Mouse (Mus musculus): ENCODE data around the gene Nek9.

The Nek9 gene

DNA sequence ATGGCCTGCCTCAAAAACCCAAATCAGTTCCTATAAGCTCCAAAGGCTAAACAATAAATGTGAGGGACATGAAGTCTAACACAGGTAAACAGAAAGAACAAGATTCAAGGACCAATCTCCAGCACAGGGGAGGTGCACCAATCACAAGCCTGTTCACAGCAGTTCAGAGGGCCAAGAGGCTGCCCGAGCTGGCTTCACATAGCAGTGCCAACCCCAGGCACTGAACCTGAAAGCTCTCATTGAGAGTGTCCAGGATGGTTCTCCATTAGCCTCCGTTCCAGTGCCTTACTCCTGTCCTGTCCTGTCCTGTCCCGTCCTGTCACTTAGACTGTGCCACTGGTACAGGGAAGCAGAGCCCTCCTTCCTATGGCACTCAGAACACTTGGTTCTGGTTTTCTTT, 8.0 kb upstream of the Nek9 start:
- no peak for DNase-seq (ENCODE audit: inconsistent age in 2 of 2, low spot score in 1 of 2)

DNA sequence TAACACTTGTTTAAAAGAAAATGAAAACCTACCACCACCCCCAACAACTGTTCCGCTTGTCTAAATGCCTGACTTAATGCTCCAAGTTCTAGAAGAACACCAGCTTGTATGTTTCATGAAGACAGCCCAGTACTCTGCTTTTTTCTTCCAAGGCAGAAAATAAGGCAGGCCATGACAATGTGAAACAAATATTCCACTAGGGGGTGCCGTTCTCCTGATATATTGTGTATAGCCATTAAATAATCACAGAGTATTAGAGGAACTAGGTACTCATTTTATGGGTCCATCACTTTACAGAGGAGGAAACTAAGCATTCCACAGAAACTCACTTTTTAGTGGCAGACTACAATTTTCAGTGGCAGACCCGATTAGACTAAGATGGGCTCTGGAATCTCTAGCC, 7.2 kb upstream of the Nek9 start:
- peak in 1 of 2 experiments; percentile 89 for DNase-seq (ENCODE audit: inconsistent age in 2 of 2, low spot score in 1 of 2)

DNA sequence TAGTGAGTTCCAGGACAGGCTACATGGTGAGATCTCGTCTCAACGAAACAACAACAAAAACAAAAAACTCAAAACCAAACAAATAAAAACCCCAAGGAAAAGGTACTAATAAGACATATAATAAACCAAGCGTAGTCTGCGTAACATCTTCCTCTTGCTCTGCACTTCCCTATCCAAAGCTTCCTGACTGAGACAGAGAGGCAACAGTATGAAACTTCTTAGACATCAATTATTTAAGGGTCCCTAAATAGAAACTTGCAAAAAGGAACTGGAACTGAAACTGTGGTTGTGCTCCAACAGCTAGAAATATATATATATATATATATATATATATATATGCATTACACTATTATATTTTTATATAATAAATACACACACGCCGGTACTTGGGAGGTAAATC, 6.4 kb upstream of the Nek9 start:
- no peak for DNase-seq (ENCODE audit: inconsistent age in 2 of 2, low spot score in 1 of 2)

- no peak for DNase-seq (ENCODE audit: inconsistent age in 2 of 2, low spot score in 1 of 2)
Measured at GRCm38 (mm10) chr12:85344252-85344651, 5.1 kb upstream of the Nek9 start.

DNA sequence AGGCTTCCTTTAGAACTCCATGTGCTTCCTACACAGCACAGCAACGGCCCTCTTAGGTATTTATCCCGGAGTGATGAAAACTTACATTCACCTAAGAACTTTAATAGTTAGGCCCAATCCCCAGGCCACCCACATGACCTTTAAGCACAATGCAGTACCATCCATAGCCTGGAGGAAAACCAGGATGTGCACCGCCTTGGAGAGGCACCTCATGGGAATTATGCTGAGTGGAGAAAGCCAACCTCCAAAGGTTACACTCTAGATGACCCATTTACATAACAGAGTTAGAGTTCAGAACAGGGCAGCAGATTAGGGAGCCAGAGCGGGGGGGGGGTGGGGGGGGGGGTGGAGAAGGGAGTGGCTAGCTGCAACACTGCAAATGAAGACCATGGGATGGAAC, 3.1 kb upstream of the Nek9 start:
- no peak for DNase-seq (ENCODE audit: inconsistent age in 2 of 2, low spot score in 1 of 2)

DNA sequence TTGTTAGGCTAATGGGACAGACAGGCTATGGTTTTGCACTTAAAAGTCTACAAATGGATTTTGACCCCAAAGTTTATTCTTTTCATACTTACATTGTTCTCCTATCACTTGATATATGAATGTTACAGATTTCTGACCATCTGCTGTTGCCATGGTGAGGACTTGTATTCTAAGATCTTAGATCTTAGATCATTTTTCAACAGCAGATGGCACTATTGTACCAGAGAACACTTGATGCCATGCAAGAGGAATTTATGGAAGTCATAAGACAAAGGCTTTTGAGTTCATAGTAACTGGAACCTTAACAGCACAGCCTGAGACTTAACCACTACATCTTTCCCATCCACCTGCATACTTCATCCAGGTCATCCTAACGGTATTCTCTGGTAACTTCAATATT, 2.0 kb upstream of the Nek9 start:
- DNase-seq (ENCODE audit: inconsistent age in 2 of 2, low spot score in 1 of 2): peak in 1 of 2 experiments; percentile 85

- peak; percentile 26 to 56 for DNase-seq (ENCODE audit: inconsistent age in 2 of 2, low spot score in 1 of 2)
Measured at GRCm38 (mm10) chr12:85339947-85340346, 785 bp upstream of the Nek9 start.

- no peak for DNase-seq (ENCODE audit: inconsistent age in 2 of 2, low spot score in 1 of 2)
Measured at GRCm38 (mm10) chr12:85338815-85339214, 347 bp downstream of the Nek9 start.

DNA sequence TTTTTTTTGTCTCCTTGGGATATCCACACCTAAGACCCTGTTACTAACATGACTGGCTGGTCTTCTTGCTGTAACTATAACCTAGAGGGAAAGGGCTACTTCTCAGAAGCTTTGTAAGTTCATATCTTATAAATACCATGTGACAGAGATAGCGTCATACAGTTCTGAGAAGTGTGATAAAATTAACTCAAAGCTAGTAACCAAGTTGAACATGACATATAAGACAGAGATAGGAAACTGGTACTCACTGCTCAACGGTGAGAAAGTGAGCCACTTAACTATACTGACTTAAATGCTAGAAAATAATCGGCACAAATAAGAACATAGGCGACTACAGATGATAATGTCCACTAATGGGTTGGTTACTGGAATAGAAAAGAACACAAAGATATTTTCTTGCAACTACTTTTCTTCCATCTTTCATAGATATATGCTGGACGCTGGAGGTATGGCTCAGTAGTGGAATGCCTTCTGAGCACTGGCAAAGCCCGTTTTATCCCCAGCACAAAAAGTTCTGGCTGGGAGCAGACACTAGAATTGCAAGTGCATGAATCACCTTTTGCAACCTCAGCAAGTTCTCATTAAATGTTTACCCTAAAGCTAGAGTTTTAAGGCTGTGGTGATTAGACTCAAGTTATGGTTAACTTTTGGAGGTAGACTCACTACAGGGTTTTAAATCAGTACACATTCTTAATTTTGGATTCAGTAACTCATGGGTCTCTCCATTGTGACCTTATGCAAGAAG, 1.4 kb downstream of the Nek9 start:
- DNase-seq (ENCODE audit: inconsistent age in 2 of 2, low spot score in 1 of 2): peak in 1 of 2 experiments; percentile 21

DNA sequence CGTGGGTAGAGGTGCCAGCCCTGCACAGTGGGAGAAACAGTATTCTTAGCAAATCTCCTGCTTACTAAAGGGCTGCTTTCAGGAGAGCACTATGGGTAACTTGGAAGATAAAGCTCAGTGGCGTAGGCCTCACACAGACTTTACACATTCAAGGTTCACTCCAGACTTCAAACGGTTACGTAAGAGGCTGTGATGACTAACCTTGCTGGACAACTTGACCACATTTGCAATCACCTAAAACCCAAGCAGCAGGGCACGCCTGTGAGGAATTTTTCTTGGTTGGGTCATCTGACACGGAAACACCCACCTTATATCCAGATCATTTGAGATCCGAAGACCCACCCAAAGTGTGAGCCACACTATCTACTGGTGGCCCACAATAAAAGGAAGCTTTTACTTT, 9.0 kb downstream of the Nek9 start:
- DNase-seq (ENCODE audit: inconsistent age in 2 of 2, low spot score in 1 of 2): peak; percentile 75 to 91

GRCm38 (mm10) chr12:85308651-85309050, 30.5 kb downstream of the Nek9 start:
- DNase-seq (ENCODE audit: inconsistent age in 2 of 2, low spot score in 1 of 2): no peak

GRCm38 (mm10) chr12:85305247-85305892, 33.8 kb downstream of the Nek9 start:
- peak; percentile 88 to 96 for DNase-seq (ENCODE audit: inconsistent age in 2 of 2, low spot score in 1 of 2)

DNA sequence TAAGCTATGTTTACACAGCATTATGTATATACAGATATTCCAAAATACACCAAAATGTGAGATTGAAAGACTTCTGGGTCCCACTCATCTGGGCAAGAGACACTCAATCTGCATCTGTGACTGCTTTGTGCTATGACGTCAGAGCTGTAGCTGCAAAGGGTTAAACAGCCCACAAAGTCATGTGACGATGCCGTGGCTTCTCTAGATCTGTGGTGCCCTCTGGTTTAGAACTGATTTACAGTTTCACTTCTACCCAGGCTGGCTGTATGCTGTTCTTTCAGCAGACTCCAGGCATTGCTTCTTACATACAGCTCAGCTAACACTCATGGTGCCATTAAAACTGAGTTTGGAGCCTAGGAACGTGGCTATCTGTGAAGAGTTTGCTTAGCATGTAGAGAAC, 34.4 kb downstream of the Nek9 start:
- DNase-seq (ENCODE audit: inconsistent age in 2 of 2, low spot score in 1 of 2): peak in 1 of 2 experiments; percentile 61

DNA sequence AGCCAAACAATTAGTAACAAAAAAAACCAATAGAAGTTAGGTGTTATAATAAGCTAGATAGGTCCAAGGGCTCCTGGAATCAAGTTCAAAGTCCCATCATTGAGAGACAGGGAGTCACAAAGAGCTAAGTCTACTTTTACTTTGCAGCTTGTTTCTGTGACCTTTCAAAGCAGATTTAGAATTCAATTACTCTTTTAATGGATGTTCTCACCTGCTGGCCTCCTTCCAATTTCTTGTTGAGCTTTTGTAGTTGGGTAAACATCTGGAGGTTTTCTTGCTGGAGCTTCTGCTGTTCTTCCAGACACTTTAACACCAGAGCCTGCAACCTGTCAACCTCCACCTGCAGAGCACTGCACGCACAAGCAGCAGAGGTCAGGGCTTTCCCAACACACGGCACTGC, 35.9 kb downstream of the Nek9 start:
- no peak for DNase-seq (ENCODE audit: inconsistent age in 2 of 2, low spot score in 1 of 2)

- peak in 1 of 2 experiments; percentile 39 for DNase-seq (ENCODE audit: inconsistent age in 2 of 2, low spot score in 1 of 2)
Measured at GRCm38 (mm10) chr12:85298835-85299180, 40.4 kb downstream of the Nek9 start.

DNA sequence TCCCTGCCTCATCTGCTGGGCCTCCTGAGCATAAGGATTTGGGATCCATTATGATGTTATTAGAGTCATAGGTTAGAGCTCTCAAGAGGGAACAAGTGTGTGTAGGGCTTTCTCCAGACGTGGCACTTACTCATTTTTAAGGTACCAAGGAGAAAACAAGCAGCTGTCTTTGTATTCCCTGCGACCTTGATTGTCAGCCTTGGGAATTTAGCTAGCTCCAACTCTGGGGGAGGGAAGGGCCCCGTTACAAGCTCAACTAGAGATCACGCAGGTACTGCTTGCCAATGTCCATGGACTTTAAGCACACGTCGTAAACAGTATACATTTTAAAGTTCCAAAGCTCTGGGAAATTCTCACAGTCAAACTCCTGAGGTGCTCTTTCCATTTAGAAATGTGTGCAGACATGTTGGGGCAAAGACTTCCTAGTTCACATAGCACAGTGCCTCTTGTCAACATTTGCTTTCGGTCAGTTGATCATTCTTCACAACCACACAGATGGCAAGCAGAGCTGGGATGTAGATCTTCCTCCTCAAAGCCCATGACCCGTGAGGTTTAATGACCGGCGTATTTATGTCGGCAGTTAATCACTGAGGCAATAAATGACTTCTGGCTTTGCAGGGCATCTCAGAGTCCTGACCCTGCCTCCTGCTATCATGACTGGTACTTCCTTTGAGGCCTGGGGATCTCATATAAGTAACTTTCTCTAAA, 40.9 kb downstream of the Nek9 start:
- DNase-seq (ENCODE audit: inconsistent age in 2 of 2, low spot score in 1 of 2): peak; percentile 57 to 76

DNA sequence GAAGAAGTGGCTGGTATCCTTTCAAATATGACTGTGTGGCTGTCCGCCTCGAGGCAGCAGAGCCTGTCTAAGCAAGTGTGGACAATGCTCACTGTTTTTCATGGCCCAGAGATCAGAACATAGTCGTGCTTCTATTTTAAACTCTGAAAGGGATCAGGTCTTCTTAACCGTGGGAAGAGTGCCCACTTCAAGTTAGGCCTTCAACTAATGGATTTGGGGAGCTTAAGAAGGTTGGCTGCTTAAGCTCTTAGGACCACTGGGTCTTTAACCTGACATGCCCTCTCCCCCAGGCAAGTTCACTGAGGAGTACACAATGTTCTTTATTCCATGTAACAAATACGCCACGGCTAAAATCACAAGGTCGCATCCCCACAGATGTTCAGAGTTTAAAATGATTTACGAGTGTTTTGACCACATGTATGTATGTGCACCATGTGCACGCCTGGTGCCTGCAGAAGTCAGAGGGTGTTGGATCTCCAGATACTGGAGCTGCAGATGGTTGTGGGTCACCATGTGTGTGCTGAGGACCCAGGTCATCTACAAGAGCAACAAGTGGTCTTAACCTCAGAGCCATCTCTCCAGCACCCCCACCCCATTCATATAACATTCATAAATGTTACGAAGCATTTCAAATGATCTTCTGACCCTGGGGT, 41.7 kb downstream of the Nek9 start:
- DNase-seq (ENCODE audit: inconsistent age in 2 of 2, low spot score in 1 of 2): peak; percentile 40 to 49

GRCm38 (mm10) chr12:85296915-85297314, 42.2 kb downstream of the Nek9 start:
- peak in 1 of 2 experiments; percentile 38 for DNase-seq (ENCODE audit: inconsistent age in 2 of 2, low spot score in 1 of 2)

DNA sequence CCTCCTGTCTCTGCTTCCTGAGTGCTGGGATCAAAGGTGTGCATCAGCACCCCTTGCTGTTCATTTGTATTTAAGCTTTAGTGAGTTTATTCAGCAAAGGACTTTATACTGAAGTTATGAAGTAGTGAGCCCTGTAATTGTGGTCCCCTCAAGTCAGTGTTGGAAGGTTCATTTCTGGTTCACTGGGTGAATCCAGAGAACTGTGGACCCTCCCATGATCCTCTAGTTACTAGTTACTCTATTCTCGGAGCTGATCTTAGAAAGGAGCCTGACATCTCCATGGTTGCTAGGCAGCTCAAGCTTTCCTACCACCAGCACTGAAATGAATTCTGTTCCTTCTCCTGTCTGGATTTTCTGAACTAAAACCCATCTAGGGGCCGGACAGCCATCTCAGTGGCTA, 43.7 kb downstream of the Nek9 start:
- no peak for DNase-seq (ENCODE audit: inconsistent age in 2 of 2, low spot score in 1 of 2)

DNA sequence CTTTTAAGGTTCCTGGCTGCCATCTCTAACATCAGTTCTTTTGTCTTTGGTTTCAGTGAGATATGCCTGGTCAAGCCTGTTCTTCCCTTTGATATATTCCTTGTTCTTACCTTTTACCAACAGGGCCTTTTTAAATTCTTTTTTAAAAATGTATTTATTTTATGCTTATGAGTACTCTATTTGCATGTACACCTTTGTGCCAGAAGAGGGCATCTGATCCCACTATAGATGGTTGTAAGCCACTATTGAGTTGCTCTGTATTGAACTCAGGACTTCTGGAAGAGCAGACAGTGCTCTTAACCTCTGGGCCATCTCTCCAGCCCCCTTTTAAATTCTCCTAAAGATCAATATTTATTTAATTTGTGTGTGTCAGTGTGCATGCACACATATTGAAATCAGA, 46.3 kb downstream of the Nek9 start:
- DNase-seq (ENCODE audit: inconsistent age in 2 of 2, low spot score in 1 of 2): no peak

GRCm38 (mm10) chr12:85292288-85292687, 46.9 kb downstream of the Nek9 start:
- DNase-seq (ENCODE audit: inconsistent age in 2 of 2, low spot score in 1 of 2): no peak

GRCm38 (mm10) chr12:85291541-85291940, 47.6 kb downstream of the Nek9 start:
- DNase-seq (ENCODE audit: inconsistent age in 2 of 2, low spot score in 1 of 2): no peak
